Mouse (Mus musculus) thymus, adult 2 months (tissue): ENCODE measurements around the gene Spef1. TPM values are rescaled to one million over a fixed set of nuclear protein-coding genes. Genes with fewer than 3 reads are reported as not detected.
"Not testable (repeated sequence)": the region's sequence is repeated elsewhere in the genome, so short reads cannot be mapped to it uniquely, and the experiment has no call there.

ENCODE experiments used
- DNase-seq: peaks from one replicate; pipeline ENCODE4 v3.0.0; 2021
- H3K27ac ChIP-seq: fragments of 200-500 bp; 2 replicates; pipeline ENCODE4 v1.5.1; 2012; ENCODE audit warnings: low read length, control low read depth; ENCODE audit not compliant: control insufficient read depth, insufficient read depth
- H3K27me3 ChIP-seq: fragments of 200-500 bp; 2 replicates; pipeline ENCODE4 v1.6.1; 2012; ENCODE audit warnings: mild to moderate bottlenecking, low read length, moderate library complexity, mixed read lengths; ENCODE audit not compliant: control insufficient read depth, insufficient read depth
- H3K36me3 ChIP-seq: fragments of 200-500 bp; 2 replicates; pipeline ENCODE4 v1.6.1; 2012; ENCODE audit warnings: mild to moderate bottlenecking, low read length, moderate library complexity; ENCODE audit not compliant: control insufficient read depth, insufficient read depth
- H3K4me1 ChIP-seq: fragments of 200-500 bp; replicated peaks from 2 replicates; pipeline ENCODE4 v1.6.1; 2012; ENCODE audit warnings: low read length; ENCODE audit not compliant: control insufficient read depth, insufficient read depth
- H3K4me3 ChIP-seq: fragments of 200-500 bp; 2 replicates; pipeline ENCODE4 v1.5.1; 2012; ENCODE audit warnings: mild to moderate bottlenecking, low read length, control low read depth, moderate library complexity; ENCODE audit not compliant: control insufficient read depth, insufficient read depth
- CTCF ChIP-seq: fragments of 200-500 bp; IDR thresholded peaks from 2 replicates; pipeline ENCODE4 v1.5.1; 2012; ENCODE audit warnings: mild to moderate bottlenecking, control low read depth, low read length, moderate library complexity, borderline replicate concordance; ENCODE audit not compliant: control insufficient read depth, poor library complexity, insufficient read depth; ENCODE audit errors: extremely low read depth
- POLR2A ChIP-seq: fragments of 200-500 bp; IDR thresholded peaks from 2 replicates; pipeline ENCODE4 v1.6.1; 2012; ENCODE audit warnings: mild to moderate bottlenecking, low read length, control low read depth, moderate library complexity; ENCODE audit not compliant: control insufficient read depth, poor library complexity, insufficient read depth; ENCODE audit errors: extremely low read depth
- WGBS: fragments of 180-500 bp; shearing (Covaris S2); methylation state at CpG from one replicate; pipeline ENCODE4 v1.1.7; 2018; 5-methylcytosine and 5-hydroxymethylcytosine counted together
- polyA plus RNA-seq: library from polyadenylated mRNA; depleted of rRNA; stranded (reverse); fragments of >200 nt; gene quantifications from 2 replicates; pipeline ENCODE4 v1.2.3, GENCODE M21; 2012; rRNA removed

Spef1 gene
- polyA plus RNA-seq = 8.3 and 8.7 TPM in 2 replicates

DNA sequence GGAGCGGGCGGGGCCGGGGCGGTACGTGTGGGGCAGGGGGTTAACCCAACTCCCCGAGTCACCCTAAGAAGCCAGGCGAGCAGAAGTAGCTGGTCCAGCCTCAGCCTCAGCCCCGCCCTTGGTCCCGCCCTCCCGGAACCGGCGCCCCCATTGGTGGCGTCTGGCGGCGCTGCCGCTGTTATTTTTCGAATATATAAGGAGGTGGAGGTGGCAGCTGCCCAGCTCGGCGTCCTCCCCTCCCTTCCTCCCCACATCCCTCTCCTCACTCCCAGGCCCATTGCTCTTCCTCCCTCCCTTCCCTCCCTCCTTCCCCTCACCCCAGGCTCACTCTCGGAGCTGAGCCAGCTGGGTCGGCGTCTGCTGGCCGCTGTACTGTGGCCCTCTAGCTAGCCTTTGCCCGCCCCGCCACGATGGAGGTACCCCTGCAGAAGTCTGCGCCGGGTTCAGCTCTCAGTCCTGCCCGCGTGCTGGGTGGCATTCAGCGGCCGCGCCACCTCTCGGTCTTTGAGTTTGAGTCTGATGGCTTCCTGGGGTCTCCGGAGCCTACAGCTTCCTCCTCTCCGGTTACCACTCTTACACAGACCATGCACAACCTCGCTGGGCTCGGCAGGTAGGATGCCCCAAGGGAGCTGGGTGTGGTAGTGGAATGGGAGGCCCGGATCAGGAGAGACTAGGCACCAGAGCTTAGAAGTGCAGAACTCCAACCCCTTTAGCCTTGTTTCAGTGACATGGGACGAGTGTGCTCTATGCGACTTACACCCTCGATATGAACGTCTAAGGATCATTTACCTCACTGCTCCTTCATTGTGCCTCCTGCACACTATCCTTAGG, at the start of gene Spef1, which contains the start of gene Cdc25b:
Spef1 (minus strand) TSS at position 512 of the 831 bp plus-strand sequence.
Cdc25b (plus strand) TSS at position 179 of the 831 bp plus-strand sequence.
- peak within 1 kb of the TSS; percentile 29; the same call in 1 of the 2 replicates for H3K27ac ChIP-seq
- H3K4me3 ChIP-seq = peak within 1 kb of the TSS; percentile 73
- H3K4me1 ChIP-seq = peaks cover 37% of the 10 kb centered on the region
- H3K36me3 ChIP-seq = no peaks in the 10 kb centered on the region
- TF ChIP-seq CTCF (no peak), POLR2A (no peak)
- no peaks in the 10 kb centered on the region for H3K27me3 ChIP-seq
- WGBS = 2% methylated on average over 43 of the region's 43 CpGs
- DNase-seq = peak; percentile 85

DNA sequence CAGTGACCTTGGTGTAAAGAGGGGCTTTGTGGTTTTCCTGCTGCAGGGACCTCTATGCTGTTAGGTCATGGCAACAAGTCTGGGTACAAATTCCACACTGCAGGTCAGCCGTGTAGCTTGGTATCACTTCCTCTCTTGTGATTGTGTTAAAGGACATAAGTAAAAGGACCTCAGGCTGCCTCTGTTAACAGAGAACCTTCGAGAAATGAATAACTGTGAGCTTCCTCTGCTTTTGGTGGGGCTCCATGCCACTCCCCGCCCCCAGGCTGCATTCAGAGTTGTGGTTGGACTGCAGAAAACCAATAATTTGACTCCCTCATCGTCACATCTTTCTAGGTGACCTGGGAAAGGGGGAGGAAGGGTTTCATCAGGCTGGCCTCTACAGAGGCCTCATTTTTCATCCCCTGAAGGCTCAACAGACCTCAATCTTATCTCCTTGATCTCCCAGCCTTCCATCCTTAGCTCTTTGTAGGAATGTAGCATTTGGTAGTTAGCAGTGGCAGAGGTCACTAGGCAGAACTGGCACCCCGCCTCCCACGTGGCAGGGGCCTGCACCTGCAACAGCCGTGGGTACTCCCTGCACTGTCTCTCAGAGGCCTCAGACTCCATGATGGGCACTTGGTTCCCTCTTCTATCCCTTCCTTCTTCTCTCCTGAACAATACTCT, 48.0 kb upstream of the Spef1 start:
- WGBS = 26% methylated on average over 7 of the region's 7 CpGs
- no peak overlapping the region for H3K4me3 ChIP-seq
- peak; percentile 12 for DNase-seq
- H3K36me3 ChIP-seq = no peaks in the 10 kb centered on the region
- H3K4me1 ChIP-seq = peaks cover 19% of the 10 kb centered on the region
- no peak for TF ChIP-seq POLR2A
- TF ChIP-seq CTCF = no peak
- no peaks in the 10 kb centered on the region for H3K27me3 ChIP-seq
- H3K27ac ChIP-seq = no peak overlapping the region

DNA sequence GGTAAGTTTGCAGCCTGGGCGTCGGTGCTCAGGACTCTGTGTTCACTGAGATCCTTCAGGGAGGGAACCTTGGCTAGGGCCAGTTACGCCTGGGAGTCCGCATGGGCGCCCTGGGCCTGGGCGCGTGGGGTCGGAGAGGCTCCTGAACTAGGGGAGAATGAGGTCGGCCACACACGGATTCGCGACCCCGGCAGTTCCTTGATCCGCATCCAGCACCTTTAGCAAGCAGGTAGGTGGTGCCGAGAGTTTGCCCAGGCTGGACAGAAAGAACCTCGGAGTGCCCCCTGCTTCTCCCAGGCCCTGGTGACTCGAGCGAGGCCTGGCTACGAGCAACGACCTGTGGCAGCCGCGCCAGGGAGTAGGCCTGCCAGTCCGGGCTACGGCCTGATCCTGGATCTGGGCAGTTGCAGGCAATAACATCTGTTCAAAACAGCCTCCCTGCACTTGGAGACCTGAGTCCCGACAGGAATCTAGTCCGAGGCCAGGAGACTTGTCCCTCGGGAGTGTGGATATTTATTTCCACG, 47.1 kb upstream of the Spef1 start:
- peaks cover 19% of the 10 kb centered on the region for H3K4me1 ChIP-seq
- H3K27ac ChIP-seq = no peak overlapping the region
- H3K27me3 ChIP-seq = no peaks in the 10 kb centered on the region
- TF ChIP-seq CTCF = no peak
- peak; percentile 2; the same call in 1 of the 2 replicates for TF ChIP-seq POLR2A
- H3K36me3 ChIP-seq = no peaks in the 10 kb centered on the region
- 9% methylated on average over 28 of the region's 28 CpGs for WGBS
- no peak for DNase-seq
- H3K4me3 ChIP-seq = peak overlapping the region; percentile 79

DNA sequence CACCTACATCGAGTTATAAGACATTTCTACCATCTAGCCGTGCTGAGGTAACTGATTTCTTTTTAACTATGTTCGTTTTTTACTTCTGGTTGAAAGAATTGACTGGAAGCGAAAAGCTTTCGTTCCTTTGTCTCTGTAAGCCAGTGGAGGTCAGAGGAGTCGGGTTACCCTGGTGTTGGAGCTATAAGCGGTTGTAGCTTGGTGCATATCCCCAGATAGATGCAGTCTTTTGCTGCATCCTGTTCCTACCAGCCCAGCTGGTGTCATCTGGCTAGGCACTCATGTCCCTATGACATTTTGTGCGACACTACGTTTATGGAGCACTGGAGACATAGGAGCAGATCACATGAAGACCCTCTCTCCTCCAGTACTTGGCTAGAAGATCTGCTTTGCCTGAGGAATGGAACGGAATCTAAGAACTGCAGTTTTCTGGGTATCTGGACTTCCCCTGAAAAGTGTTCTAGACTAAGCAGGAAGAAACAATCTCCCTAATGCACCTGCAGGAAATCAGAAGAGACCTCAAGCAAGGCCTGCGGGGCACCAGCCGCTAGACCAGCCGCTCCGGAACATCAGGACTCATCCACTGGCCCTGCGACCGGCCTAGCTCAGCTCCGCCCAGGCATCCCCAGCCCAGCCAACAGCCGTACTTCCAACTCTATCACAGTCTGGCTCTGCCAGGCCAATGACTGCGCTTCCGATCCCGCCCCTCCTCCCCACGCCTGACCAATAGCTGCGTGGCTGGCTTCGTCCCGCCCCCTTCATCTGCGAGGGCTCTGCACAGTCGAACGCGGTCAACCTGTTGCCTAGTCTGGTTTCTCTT, 46.4 kb upstream of the Spef1 start, which contains the start of gene Mavs:
Mavs (plus strand) TSS at position 757 of the 820 bp plus-strand sequence.
- H3K27me3 ChIP-seq = no peaks in the 10 kb centered on the region
- no peaks in the 10 kb centered on the region for H3K36me3 ChIP-seq
- 20% methylated on average over 29 of the region's 29 CpGs for WGBS
- no peak within 1 kb of the TSS for H3K27ac ChIP-seq
- DNase-seq = peak; percentile 94
- peaks cover 19% of the 10 kb centered on the region for H3K4me1 ChIP-seq
- TF ChIP-seq CTCF (0 out of 2 replicates have a peak, but pooled peaks have one; percentile 25), POLR2A (0 out of 2 replicates have a peak, but pooled peaks have one; percentile 64)
- peak within 1 kb of the TSS; percentile 79 for H3K4me3 ChIP-seq

DNA sequence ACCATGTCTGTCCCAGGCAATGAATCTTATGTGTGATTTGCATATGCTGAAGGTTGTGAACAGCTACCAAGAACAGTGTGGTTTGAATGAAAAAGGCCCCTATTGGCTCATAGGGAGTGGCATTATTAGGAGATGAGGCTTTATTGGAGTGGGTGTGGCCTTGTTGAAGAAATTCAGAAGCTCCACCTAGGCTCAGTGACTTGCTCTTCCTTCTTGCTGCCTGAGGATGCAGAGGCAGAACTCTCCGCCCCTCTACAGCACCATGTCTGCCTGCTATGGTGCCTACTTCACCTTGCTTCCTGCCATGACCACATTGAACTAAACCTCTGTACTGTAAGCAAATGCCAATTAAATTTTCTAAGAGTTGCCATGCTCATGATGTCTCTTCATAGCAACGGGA, 45.5 kb upstream of the Spef1 start:
- Histone ChIP-seq H3K4me1 (peaks cover 19% of the 10 kb centered on the region), H3K4me3 (no peak overlapping the region), H3K27ac (no peak overlapping the region), H3K36me3 (no peaks in the 10 kb centered on the region), H3K27me3 (no peaks in the 10 kb centered on the region)
- no peak for DNase-seq
- no peak for TF ChIP-seq POLR2A
- no peak for TF ChIP-seq CTCF
- 90% methylated on average over 2 of the region's 2 CpGs for WGBS

DNA sequence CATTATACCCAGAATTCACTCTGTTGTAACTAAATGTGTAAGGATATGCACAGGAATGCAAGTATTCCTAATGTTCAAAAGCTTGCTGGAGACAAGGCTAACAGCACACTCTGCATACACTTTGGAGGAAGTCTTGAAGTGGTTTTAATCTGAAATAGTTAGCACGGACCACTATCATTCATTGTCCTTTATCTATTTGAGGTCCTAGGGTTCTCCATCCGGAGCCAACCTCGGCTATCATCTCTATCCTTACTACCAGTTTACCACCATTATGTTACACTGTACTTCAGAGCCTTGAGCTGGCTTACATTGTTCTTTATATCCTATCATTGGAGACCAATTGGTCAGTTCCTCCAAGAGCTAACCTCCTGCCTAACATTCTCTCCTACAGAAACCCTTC, 40.2 kb upstream of the Spef1 start:
- Histone ChIP-seq H3K27me3 (no peaks in the 10 kb centered on the region), H3K4me1 (no peaks in the 10 kb centered on the region), H3K36me3 (no peaks in the 10 kb centered on the region), H3K4me3 (no peak overlapping the region), H3K27ac (no peak overlapping the region)
- no peak for DNase-seq
- TF ChIP-seq CTCF (no peak), POLR2A (no peak)
- WGBS = 92% methylated on average over 3 of the region's 3 CpGs

DNA sequence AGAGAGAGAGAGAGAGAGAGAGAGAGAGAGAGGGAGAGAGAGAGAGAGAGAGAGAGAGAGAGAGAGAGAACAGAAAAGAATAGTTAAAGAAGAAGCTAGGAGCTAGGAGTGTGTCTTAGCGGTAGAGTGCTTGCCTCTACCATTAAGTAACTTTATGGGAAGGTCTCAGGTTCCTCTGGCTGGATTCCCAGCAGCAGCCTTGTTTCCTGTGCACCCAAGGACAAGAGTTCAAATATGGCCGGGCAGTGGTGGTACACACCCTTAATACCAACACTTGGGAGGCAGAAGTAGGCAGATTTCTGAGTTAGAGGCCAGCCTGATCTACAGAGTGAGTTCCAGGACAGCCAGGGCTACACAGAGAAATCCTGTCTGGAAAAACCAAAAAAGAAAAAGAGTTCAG, 39.6 kb upstream of the Spef1 start:
- not testable (repeated sequence) for H3K4me3 ChIP-seq, DNase-seq, H3K27me3 ChIP-seq, H3K36me3 ChIP-seq, H3K27ac ChIP-seq, H3K4me1 ChIP-seq
- WGBS = 81% methylated on average over 2 of the region's 2 CpGs
